Mouse (Mus musculus) forebrain, embryonic 16.5 days (tissue): ENCODE measurements around the gene AK157302. TPM values are rescaled to one million over a fixed set of nuclear protein-coding genes. Genes with fewer than 3 reads are reported as not detected.
A peak's percentile ranks its signal among the peaks of the same experiment; 100 is the strongest.
"Not testable (repeated sequence)": the region's sequence is repeated elsewhere in the genome, so short reads cannot be mapped to it uniquely, and the experiment has no call there.

Experiments used
- ATAC-seq: fragments of 200-750 bp; cut with Nextera tagmentation; 2 replicates; pipeline ENCODE4 v1.8.0; 2017; ENCODE audit warnings: mild to moderate bottlenecking, moderate library complexity
- H3K27ac ChIP-seq: fragments of 300-500 bp; sonication (generic); 2 replicates; pipeline ENCODE4 v1.5.1; 2014; ENCODE audit warnings: low read length, control low read depth
- H3K27me3 ChIP-seq: fragments of 300-500 bp; sonication (generic); replicated peaks from 2 replicates; pipeline ENCODE4 v1.6.1; 2014; ENCODE audit warnings: low read length; ENCODE audit not compliant: control insufficient read depth, insufficient read depth
- H3K36me3 ChIP-seq: fragments of 300-500 bp; sonication (generic); 2 replicates; pipeline ENCODE4 v1.6.1; 2014; ENCODE audit not compliant: control insufficient read depth, insufficient read depth
- H3K4me1 ChIP-seq: fragments of 300-500 bp; sonication (generic); replicated peaks from 2 replicates; pipeline ENCODE4 v1.6.1; 2014; ENCODE audit warnings: low read length; ENCODE audit not compliant: control insufficient read depth, insufficient read depth
- H3K4me2 ChIP-seq: fragments of 300-500 bp; sonication (generic); 2 replicates; pipeline ENCODE4 v1.6.1; 2014; ENCODE audit warnings: mild to moderate bottlenecking, low read length, control low read depth
- H3K4me3 ChIP-seq: fragments of 300-500 bp; sonication (generic); replicated peaks from 2 replicates; pipeline ENCODE4 v1.5.1; 2014; ENCODE audit warnings: mild to moderate bottlenecking, low read length, control low read depth
- H3K9ac ChIP-seq: fragments of 300-500 bp; sonication (generic); replicated peaks from 2 replicates; pipeline ENCODE4 v1.6.1; 2014; ENCODE audit warnings: low read depth, low read length, control low read depth
- H3K9me3 ChIP-seq: fragments of 300-500 bp; sonication (generic); 2 replicates; pipeline ENCODE4 v1.6.1; 2016; ENCODE audit warnings: low read length; ENCODE audit not compliant: control insufficient read depth
- WGBS: fragments of 180-500 bp; shearing (Covaris S2); extraction: QIAGEN DNeasy Blood & Tissue Kit; methylation state at CpG from one replicate; pipeline ENCODE4 v1.1.7; 2014; 5-methylcytosine and 5-hydroxymethylcytosine counted together
- polyA plus RNA-seq: library from polyadenylated mRNA; unstranded; fragments of >200 nt; fragmentation: Nextera tagmentation; extraction: Ambion mirVana; gene quantifications from 2 replicates; pipeline ENCODE4 v1.2.1, GENCODE M21; 2015

AK157302 gene
- polyA plus RNA-seq, 1 experiment from 2014 or later = 0.48 TPM

DNA sequence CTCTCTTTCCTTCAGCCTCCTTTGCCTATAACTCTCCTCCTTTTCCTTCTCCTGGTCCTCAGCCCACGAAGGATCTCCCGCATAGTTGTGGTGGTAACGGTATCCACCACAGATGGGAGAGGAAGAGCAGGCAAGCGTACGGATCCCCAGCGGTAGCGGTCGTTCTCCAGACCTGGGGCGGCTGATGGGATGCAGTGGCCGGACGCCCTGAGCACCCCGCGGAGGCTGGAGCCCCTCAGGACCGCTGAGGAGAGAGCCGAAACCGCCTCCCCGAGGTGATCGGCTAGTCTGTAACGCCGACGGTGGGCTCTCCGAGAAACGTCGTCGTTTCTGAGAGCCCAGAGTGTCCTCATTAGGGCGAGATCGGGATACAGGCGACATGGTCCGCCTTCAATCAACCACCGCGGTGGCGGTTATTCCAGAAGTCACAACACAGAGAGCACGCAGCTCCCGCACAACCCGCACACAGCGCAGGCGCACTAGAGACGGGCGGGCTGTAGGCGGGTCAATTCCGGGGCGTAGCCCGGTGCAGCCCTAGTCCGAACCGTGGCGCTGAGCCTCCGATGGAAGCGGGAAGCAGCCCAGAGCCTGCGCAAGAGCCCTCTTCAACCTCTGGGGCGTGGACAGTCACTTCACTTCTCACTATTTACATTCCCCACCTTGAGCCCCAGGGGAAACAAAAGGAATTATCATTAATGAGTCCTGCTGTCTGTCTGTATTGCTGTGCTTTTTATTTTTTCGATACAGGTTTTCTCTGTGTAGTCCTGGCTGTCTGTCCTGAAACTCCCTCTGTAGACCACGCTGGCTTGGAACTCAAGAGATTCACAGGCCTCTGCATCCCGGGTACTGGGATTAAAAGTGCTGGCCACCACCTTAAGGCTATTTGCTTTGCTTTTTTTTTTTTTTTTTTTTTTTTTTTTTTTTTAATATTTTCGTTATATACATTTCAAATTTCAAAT is 26.7 kb upstream of the AK157302 start, which contains the start of gene Nkapl:
Gene Nkapl (minus strand): TSS at position 449 of the 959 bp plus-strand sequence.
- Histone ChIP-seq H3K27me3 (peaks cover 7% of the 10 kb centered on the region; the same call in 1 of the 2 replicates), H3K36me3 (no peaks in the 10 kb centered on the region), H3K9ac (peak within 1 kb of the TSS; percentile 85), H3K9me3 (no peaks in the 10 kb centered on the region), H3K4me2 (peak within 1 kb of the TSS; percentile 93), H3K27ac (peak within 1 kb of the TSS; percentile 66), H3K4me1 (no peaks in the 10 kb centered on the region; the same call in 1 of the 2 replicates), H3K4me3 (peak within 1 kb of the TSS; percentile 71)
- WGBS = under 1% methylated on average over 53 of the region's 54 CpGs
- ATAC-seq = peak; percentile 99

DNA sequence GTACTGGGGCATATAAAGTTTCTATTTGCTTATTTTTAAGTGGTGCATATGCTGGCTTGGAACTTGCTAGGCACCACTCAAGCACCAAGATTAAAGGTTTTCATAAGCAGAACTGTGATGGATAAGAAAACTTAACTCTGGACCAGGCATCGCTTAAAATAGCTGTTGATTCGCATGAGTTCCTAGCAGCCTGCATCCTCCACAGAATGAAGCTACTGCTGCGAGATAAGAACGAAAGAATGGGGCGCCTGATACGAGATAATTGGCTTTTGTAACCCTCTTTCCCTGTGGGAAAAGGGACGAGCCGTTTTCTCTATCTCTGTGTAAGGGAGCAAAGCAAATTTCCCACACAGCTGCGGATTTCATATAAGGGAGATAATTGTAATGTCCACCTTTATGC is 25.9 kb upstream of the AK157302 start:
- 18% methylated on average over 9 of the region's 9 CpGs for WGBS
- no peak for ATAC-seq

DNA sequence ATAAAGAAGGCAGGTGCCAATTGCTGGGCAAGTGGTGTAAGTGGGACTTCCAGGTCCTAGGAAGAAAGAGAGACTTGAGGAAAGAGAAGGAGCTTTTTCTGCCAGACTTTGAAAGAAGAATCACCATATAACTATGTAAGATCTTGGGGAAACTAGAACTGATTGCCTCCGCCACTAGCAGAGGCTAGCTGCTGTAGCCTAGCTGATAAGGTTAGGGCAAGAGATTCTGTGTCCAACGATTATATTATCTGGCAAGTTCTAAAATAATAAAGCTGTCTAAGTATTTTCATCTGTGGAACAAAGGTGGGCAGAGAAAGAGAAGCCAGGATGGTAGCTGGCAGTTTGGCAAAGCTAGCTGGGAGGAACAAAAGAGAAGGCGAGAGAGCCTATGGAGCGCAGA is 22.6 kb upstream of the AK157302 start:
- ATAC-seq = no peak
- WGBS = 26% methylated on average over 4 of the region's 4 CpGs
- H3K9me3 ChIP-seq = no peaks in the 10 kb centered on the region

More for the DNA sequence above, 25.9 kb upstream of the AK157302 start:
- Histone ChIP-seq H3K27me3 (peaks cover 7% of the 10 kb centered on the region; the same call in 1 of the 2 replicates), H3K4me1 (no peaks in the 10 kb centered on the region; the same call in 1 of the 2 replicates), H3K4me3 (no peak overlapping the region; the same call in 1 of the 2 replicates), H3K27ac (no peak overlapping the region), H3K9ac (no peak overlapping the region), H3K4me2 (peak overlapping the region; percentile 93), H3K9me3 (no peaks in the 10 kb centered on the region), H3K36me3 (no peaks in the 10 kb centered on the region)

DNA sequence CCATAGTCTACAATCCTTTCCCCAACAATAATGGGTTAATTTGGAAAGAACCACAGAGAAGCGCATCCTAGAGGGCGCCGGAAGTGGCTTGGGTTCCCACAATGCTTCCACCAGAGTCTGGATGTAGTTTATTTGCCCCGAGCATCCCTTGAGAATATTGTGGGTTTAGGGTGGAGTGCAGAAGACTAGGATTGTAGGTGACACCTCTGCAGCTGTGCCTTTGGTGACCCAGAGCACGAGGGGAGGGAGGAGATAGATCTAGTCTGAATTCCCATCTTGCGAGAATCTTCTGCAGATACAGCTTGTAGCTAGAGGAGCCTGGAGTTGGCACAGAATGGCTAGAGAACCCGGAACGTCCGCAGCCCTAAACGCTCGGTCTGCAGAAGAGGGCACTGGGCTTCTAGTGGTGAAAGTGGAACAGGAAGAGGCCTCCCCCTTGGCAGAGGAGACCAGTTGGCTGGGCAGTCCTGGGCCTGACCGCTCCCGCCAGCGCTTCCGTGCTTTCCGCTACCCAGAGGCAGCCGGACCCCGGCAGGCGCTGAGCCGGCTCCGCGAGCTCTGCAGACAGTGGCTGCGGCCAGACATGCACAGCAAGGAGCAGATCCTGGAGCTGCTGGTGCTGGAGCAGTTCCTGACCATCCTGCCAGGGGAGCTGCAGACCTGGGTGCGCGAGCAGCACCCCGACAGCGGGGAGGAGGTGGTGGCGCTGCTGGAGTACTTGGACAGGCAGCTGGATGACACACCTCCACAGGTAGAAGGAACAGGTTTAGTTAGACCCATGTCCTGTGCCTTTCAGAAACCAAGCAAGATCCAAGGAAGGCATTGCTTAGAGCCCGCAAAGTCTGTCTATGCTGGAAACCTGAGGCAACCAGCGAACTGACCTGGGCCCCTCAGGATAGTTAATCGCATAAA is 16.0 kb upstream of the AK157302 start, which contains the start of the genes Zkscan4 and Gm10065:
Gene Zkscan4 (plus strand): TSS at position 149 of the 912 bp plus-strand sequence.
Gene Gm10065 (minus strand): TSS at position 683 of the 912 bp plus-strand sequence.
- peak within 1 kb of the TSS; percentile 59 for H3K4me2 ChIP-seq
- H3K4me3 ChIP-seq = peak within 1 kb of the TSS; percentile 81
- ATAC-seq = peak; percentile 95
- not testable (repeated sequence) for H3K9me3 ChIP-seq, H3K36me3 ChIP-seq, H3K27me3 ChIP-seq
- H3K4me1 ChIP-seq = peaks cover 12% of the 10 kb centered on the region
- H3K27ac ChIP-seq = peak within 1 kb of the TSS; percentile 85
- peak within 1 kb of the TSS; percentile 77 for H3K9ac ChIP-seq
- WGBS = 2% methylated on average over 31 of the region's 31 CpGs

More for the DNA sequence above, 22.6 kb upstream of the AK157302 start:
- Histone ChIP-seq H3K4me2 (no peak overlapping the region), H3K27ac (no peak overlapping the region), H3K4me1 (no peaks in the 10 kb centered on the region; the same call in 1 of the 2 replicates), H3K27me3 (peaks cover 7% of the 10 kb centered on the region; the same call in 1 of the 2 replicates), H3K9ac (no peak overlapping the region), H3K4me3 (no peak overlapping the region), H3K36me3 (no peaks in the 10 kb centered on the region)

DNA sequence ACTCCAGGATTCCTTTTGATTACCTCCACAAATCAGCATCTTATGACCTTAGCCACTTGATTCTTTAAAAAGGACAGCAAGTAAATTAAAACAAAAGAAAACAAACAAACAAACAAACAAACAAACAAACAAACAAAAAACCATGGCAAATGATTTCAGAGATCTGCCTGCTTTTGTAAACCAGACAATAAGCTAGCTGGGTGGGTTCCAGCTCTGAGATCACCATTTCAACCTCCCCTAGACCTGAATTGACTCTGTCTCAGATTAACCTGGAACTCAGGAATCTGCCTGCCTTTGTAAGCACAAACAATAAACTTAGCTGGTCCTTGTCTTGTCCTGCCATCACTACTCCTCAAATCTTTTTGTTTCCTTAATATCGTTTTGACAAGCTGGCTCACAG is 8.1 kb upstream of the AK157302 start:
- no peaks in the 10 kb centered on the region for H3K9me3 ChIP-seq
- WGBS = 94% methylated on average over 1 of the region's 1 CpGs
- 0 out of 2 replicates have a peak, but pooled peaks cover 3% of the 10 kb centered on the region for H3K4me1 ChIP-seq
- no peak overlapping the region for H3K27ac ChIP-seq
- H3K4me2 ChIP-seq = no peak overlapping the region
- ATAC-seq = no peak
- no peak overlapping the region for H3K9ac ChIP-seq
- H3K27me3 ChIP-seq = no peaks in the 10 kb centered on the region
- peaks cover 10% of the 10 kb centered on the region for H3K36me3 ChIP-seq
- no peak overlapping the region for H3K4me3 ChIP-seq

DNA sequence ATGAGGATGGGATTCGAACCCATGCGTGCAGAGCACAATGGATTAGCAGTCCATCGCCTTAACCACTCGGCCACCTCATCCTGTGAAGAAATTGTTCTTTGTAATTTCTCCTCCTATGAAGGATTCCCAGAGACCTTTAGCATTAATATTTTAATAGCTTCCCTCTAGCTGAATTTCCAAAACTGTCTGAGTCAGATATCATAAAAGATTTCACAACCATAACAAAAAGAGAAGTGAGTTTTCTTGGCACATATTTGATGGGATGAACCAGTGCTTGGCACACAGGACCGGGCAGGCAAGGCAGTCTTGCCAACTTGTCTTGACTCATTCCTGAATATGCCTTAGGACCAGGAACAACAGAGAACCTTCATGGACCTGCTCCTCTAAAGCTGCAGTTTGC is 2.2 kb upstream of the AK157302 start:
- H3K27ac ChIP-seq = no peak overlapping the region
- WGBS = 94% methylated on average over 5 of the region's 5 CpGs
- no peak overlapping the region for H3K4me3 ChIP-seq
- no peaks in the 10 kb centered on the region for H3K9me3 ChIP-seq
- ATAC-seq = no peak
- no peak overlapping the region for H3K9ac ChIP-seq
- H3K4me1 ChIP-seq = no peaks in the 10 kb centered on the region
- H3K27me3 ChIP-seq = no peaks in the 10 kb centered on the region
- no peaks in the 10 kb centered on the region for H3K36me3 ChIP-seq
- no peak overlapping the region for H3K4me2 ChIP-seq

DNA sequence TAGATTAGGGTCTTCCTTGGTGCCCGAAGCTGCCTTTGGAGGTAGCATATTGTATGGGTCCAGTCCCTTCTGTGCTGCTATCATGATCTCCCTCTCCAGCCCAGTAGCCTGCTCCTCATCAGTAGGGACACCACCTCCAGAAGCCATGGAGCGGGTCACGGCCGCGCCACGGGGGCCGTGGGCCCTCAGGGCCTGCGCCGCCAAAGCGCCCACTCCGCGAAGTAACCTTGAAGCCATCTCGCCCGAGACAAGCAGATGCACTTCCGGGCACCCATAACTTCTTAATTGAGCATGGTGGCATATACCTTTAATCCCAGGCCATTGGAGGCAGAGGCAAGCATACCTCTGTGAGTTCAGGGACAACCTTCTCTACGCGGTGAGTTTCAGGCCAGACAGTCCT is 6.2 kb downstream of the AK157302 start, which contains the start of gene Gm11273:
Gene Gm11273 (minus strand): TSS at position 237 of the 400 bp plus-strand sequence.
- H3K27me3 ChIP-seq = not testable (repeated sequence)

DNA sequence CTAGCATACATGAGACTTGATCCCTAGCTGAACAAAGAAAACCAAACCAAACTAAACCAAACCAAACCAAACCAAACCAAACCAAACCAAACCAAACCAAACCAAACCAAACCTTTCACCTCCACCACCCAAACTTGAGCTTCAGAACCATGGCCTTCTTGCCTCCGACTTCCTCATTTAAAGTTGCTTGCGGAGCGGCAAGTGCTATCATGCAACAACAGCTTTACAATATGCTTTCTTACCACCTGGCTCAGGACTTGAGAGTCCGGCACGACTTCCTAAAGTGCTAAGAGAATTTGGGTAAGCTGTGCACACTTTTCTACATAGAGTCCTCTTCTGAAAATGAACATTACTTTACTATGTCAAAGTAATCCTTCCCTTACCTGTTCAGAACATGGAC is 7.3 kb downstream of the AK157302 start:
- H3K9me3 ChIP-seq = no peaks in the 10 kb centered on the region
- H3K27ac ChIP-seq = no peak overlapping the region
- H3K27me3 ChIP-seq = no peaks in the 10 kb centered on the region
- ATAC-seq = no peak
- H3K4me1 ChIP-seq = peaks cover 4% of the 10 kb centered on the region
- H3K9ac ChIP-seq = no peak overlapping the region
- H3K4me3 ChIP-seq = no peak overlapping the region
- H3K36me3 ChIP-seq = no peaks in the 10 kb centered on the region
- no peak overlapping the region for H3K4me2 ChIP-seq
- WGBS = 92% methylated on average over 5 of the region's 5 CpGs

More for the DNA sequence above, 6.2 kb downstream of the AK157302 start, which contains the start of gene Gm11273:
- H3K4me2 ChIP-seq, H3K4me1 ChIP-seq, H3K4me3 ChIP-seq, H3K36me3 ChIP-seq, H3K9ac ChIP-seq, ATAC-seq, H3K9me3 ChIP-seq, H3K27ac ChIP-seq: not testable (repeated sequence)
- WGBS = 96% methylated on average over 17 of the region's 17 CpGs
